23 mouse cellular contexts compared by ENCODE assay signal in the genomic region with DNA sequence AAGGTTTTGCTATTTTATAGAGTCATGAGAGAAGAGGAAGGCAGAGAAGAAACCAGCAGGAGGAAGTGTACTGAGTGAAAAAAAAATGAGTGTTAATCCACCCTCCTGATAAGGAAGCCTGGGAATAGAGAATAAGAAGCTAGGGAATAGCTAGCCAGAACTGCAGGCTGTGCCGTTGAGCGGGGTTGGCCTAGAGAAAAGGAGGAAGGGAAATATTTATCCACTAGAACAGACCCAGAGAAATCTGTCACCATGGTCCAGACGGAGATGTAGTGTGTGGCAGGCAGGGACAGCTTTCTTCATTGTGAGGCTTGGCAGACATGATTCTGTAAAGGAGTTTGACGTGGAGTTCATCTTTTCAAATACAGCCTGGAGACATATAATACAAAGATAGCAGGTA.
"Had no signal": no experiment of that assay in that cellular context is flagged by ENCODE, and none has a peak within 500 bp of the region (broad histone marks: within the 10 kb centered on the region; RNA-seq: fewer than 3 reads in every experiment).

No protein-coding gene starts in this region.

- H3K9me3 ChIP-seq: limb, embryonic 12.5 days; limb, embryonic 15.5 days; midbrain, embryonic 12.5 days; midbrain, embryonic 15.5 days; neural tube, embryonic 12.5 days; neural tube, embryonic 15.5 days had no signal

- H3K36me3 ChIP-seq: limb, embryonic 12.5 days; limb, embryonic 15.5 days; midbrain, embryonic 12.5 days; midbrain, embryonic 15.5 days; neural tube, embryonic 12.5 days; neural tube, embryonic 15.5 days had no signal

- DNase-seq: kidney, postnatal 25 days; left cerebral cortex, postnatal 4 days; liver, postnatal 0 days; lung, embryonic 14.5 days; right cerebral cortex, adult 18-20 months; right cerebral cortex, postnatal 14 days; right cerebral cortex, postnatal 4 days; thymus, adult 2 months; thymus, postnatal 14 days; thymus, postnatal 4 days had no signal

- H3K4me3 ChIP-seq: layer of hippocampus, adult 2 months; limb, embryonic 12.5 days; limb, embryonic 15.5 days; midbrain, embryonic 12.5 days; midbrain, embryonic 15.5 days; neural tube, embryonic 12.5 days; neural tube, embryonic 15.5 days had no signal

- H3K4me2 ChIP-seq: limb, embryonic 12.5 days; limb, embryonic 15.5 days; liver, embryonic 11.5 days; lung, embryonic 14.5 days; midbrain, embryonic 12.5 days; midbrain, embryonic 15.5 days; neural tube, embryonic 12.5 days; neural tube, embryonic 15.5 days had no signal

- ATAC-seq: liver, postnatal 0 days; lung, postnatal 0 days; midbrain, embryonic 15.5 days had no signal

- H3K27me3 ChIP-seq: limb, embryonic 15.5 days; midbrain, embryonic 12.5 days; midbrain, embryonic 15.5 days; neural tube, embryonic 12.5 days; neural tube, embryonic 15.5 days had no signal

- H3K9ac ChIP-seq: limb, embryonic 12.5 days; limb, embryonic 15.5 days; liver, embryonic 14.5 days; liver, postnatal 0 days; lung, embryonic 14.5 days; midbrain, embryonic 12.5 days; midbrain, embryonic 15.5 days; neural tube, embryonic 12.5 days; neural tube, embryonic 15.5 days had no signal

- H3K27ac ChIP-seq: kidney, postnatal 0 days; layer of hippocampus, adult 2 months; limb, embryonic 12.5 days; limb, embryonic 15.5 days; liver, embryonic 14.5 days; macrophage; midbrain, embryonic 12.5 days; midbrain, embryonic 15.5 days; neural tube, embryonic 12.5 days; neural tube, embryonic 15.5 days; stomach, postnatal 0 days had no signal

- H3K4me1 ChIP-seq: limb, embryonic 15.5 days; midbrain, embryonic 12.5 days; midbrain, embryonic 15.5 days; neural tube, embryonic 12.5 days; neural tube, embryonic 15.5 days had no signal
